Mouse (Mus musculus) bone marrow, adult 2 months (tissue): ENCODE measurements around the gene Stk38l.

ENCODE experiments used
- CTCF ChIP-seq: fragments of 200-500 bp; IDR thresholded peaks from 2 replicates; pipeline ENCODE4 v1.5.1; 2011; ENCODE audit warnings: low read length, control low read depth; ENCODE audit not compliant: control insufficient read depth, insufficient read depth
- POLR2A ChIP-seq: fragments of 200-500 bp; IDR thresholded peaks from 2 replicates; pipeline ENCODE4 v1.6.1; 2011; ENCODE audit warnings: low read depth, mild to moderate bottlenecking, control low read depth, low read length, borderline replicate concordance; ENCODE audit not compliant: control insufficient read depth

GRCm38 (mm10) chr6:146760736-146761135 is 35.9 kb downstream of the Stk38l start:
- TF ChIP-seq POLR2A (no peak), CTCF (no peak)
